Mouse (Mus musculus) adrenal gland, adult 8-10 months (tissue): ENCODE data around the gene Slpi. TPM values are rescaled to one million over a fixed set of nuclear protein-coding genes. Genes with fewer than 3 reads are reported as not detected.

ENCODE experiments used
- microRNA-seq, 2 experiments: library from miRNA; unstranded; fragments of <30 nt; microRNA quantifications; one replicate each; pipeline ENCODE4 v1.2.0; 2022
- total RNA-seq, 4 experiments: library from RNA; stranded (reverse); gene quantifications; 2 replicates each; pipeline ENCODE4 v1.2.4; 2022

Gene Slpi
- total RNA-seq, 4 experiments from 2014 or later = 8.5 to 24.2 (median 22.2) TPM

Small RNA genes lying within 50 kb of the gene (microRNA-seq; reads per million reads assigned to microRNA genes)
- gene Mir7678 = 0 reads per million in 2 experiments

Other genes with a start within 250 kb of the Slpi start
- under 1 TPM in 1 of 4 experiments, not detected in 3; 0.14 TPM for gene Kcns1, start 218.0 kb downstream of the Slpi start, total RNA-seq
- not detected for gene Wfdc5, start 206.4 kb downstream of the Slpi start, total RNA-seq
- gene Wfdc12, start 198.5 kb downstream of the Slpi start, total RNA-seq = 1 to 10 TPM in 1 of 4 experiments, under 1 TPM in 2, not detected in 1; 0.40 to 4.7 (median 0.67) TPM
- not detected for gene Wfdc15a, start 189.0 kb downstream of the Slpi start, total RNA-seq
- gene Wfdc15b, start 167.4 kb downstream of the Slpi start, total RNA-seq = not detected
- gene Svs2, start 150.6 kb downstream of the Slpi start, total RNA-seq = not detected
- gene Svs3b, start 132.5 kb downstream of the Slpi start, total RNA-seq = not detected
- not detected for gene Svs4, start 110.6 kb downstream of the Slpi start, total RNA-seq
- gene Svs3a, start 99.8 kb downstream of the Slpi start, total RNA-seq = not detected
- gene Svs6, start 72.3 kb downstream of the Slpi start, total RNA-seq = not detected
- 1 to 10 TPM in 3 of 4 experiments, under 1 TPM in 1; 0.51 to 2.4 (median 2.3) TPM for gene Svs5, start 56.4 kb downstream of the Slpi start, total RNA-seq
- not detected for gene Rbpjl, start 14.0 kb upstream of the Slpi start, total RNA-seq
- gene Matn4, start 16.1 kb upstream of the Slpi start, total RNA-seq = under 1 TPM; 0.38 to 0.81 (median 0.67) TPM
- 100 to 1,000 TPM in 2 of 4 experiments, 10 to 100 TPM in 2; 89.0 to 114 (median 105) TPM for gene Sdc4, start 54.8 kb upstream of the Slpi start, total RNA-seq
- gene Sys1, start 67.9 kb upstream of the Slpi start, total RNA-seq = 10 to 100 TPM; 26.2 to 34.8 (median 30.9) TPM
- gene Gm20458, start 71.9 kb upstream of the Slpi start, total RNA-seq = 1 to 10 TPM in 3 of 4 experiments, not detected in 1; 2.3 to 7.3 (median 4.6) TPM
- gene Trp53tg5, start 84.6 kb upstream of the Slpi start, total RNA-seq = not detected
- gene Dbndd2, start 97.0 kb upstream of the Slpi start, total RNA-seq = 10 to 100 TPM in 2 of 4 experiments, 1 to 10 TPM in 2; 5.4 to 18.3 (median 11.6) TPM
- gene Pigt, start 108.4 kb upstream of the Slpi start, total RNA-seq = 10 to 100 TPM; 75.7 to 93.8 (median 88.6) TPM
- not detected for gene Wfdc2, start 173.3 kb upstream of the Slpi start, total RNA-seq
- not detected for gene Spint3, start 184.4 kb upstream of the Slpi start, total RNA-seq
- under 1 TPM; 0.38 to 0.77 (median 0.52) TPM for gene Wfdc6a, start 196.4 kb upstream of the Slpi start, total RNA-seq
- not detected for gene Eppin, start 204.5 kb upstream of the Slpi start, total RNA-seq
- not detected for gene Wfdc6b, start 224.4 kb upstream of the Slpi start, total RNA-seq
- under 1 TPM in 2 of 4 experiments, not detected in 2; 0.35 to 0.89 TPM for gene Wfdc8, start 224.5 kb upstream of the Slpi start, total RNA-seq
- not detected for gene Wfdc16, start 249.7 kb upstream of the Slpi start, total RNA-seq